Mouse (Mus musculus) heart, adult 8-10 months (tissue): ENCODE data around the gene Gm20388. TPM values are rescaled to one million over a fixed set of nuclear protein-coding genes. Genes with fewer than 3 reads are reported as not detected.

Source experiments
- DNase-seq: peaks from one replicate; pipeline ENCODE4 v3.0.0; 2022; ENCODE audit warnings: low spot score
- total RNA-seq, 4 experiments: library from RNA; stranded (reverse); gene quantifications; 2 replicates each; pipeline ENCODE4 v1.2.4; 2022

The Gm20388 gene
- total RNA-seq, 4 experiments from 2014 or later = 4.2 to 6.7 TPM; not detected in 2

DNA sequence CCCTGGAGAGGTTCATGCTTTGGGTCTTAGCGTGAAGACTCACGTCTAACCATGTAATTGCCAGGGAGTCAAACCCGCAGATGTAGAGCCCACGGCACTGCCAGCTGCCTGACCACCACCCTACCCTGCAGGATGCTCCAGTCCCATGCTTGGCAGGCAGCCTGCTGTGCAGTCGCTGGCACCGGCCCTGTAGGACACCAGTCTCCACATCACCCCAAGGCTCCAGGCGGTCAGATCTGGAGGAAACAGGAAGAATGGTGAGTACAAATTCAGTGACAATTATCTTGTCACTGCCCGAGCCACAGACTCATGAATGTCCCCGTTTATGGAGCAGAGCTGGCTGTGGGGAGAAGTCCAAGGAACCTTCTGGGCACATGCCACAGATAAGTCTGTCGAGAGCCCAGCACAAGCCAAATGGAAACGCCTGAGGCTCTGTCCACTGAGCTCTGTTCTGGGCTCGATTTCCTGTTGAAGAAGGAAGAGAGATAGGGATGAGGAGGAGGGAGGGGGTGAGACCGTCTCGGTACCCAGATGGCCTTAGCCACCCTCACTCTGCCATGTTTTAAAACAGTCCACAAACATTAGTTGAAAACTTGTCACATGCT, 1006.3 kb downstream of the Gm20388 start:
- DNase-seq = no peak

DNA sequence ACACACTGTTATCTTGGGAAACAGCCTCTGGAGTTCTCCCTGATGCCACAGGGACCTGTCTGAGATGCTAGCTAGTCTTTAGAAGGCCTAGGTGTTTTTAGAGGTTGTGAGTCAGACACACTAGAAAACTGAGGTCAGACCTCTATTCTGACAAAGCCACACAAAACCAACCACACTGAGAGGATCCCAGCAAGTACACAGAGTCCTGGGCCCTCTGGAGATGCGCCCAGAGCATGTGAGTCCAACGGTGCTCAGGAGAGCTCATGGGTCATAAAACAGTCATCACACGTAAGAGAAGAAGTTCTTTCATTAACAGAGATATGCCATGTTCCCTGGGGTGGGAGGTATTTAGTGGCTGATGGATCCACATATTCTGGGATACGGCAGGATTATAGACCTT, 1009.9 kb downstream of the Gm20388 start:
- DNase-seq = no peak

DNA sequence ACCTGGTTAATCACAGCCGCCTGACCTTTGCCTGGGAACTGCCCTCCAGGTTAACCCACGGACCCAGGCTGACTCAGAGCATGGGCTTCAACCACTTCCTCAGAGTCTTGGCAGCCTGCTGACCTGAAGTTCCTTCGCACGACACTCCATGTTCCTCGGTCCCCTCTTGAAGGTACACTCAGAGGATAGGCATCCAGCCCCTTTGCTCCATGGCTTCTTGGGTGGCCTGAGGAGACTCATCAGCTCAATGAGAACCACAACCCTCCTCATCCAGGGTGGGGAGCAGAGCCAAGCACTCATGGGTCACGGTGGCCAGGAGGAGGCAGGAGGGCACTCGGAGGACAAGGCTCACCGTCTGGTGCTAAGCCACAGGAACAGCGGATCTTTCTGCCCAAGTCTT, 1015.6 kb downstream of the Gm20388 start:
- DNase-seq = no peak

DNA sequence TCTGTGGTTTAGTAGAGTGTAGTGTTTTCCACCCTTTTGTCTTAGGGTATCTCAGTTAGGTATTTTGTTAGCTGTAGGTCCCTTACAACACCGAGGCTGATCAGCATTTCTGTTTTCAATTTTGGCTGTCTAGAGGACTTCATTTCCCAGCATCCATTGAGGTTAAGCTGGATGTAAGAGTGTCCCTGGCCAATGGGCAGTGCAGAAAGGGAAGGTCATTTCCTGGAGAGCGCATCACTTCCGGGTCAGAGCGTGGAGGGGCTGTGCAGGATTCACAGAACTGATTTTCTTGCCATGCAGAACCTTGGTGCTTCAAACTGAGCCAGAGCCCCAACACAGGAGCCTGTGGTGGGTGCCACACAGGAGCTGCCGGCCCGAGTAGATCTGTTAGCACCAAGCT, 1017.4 kb downstream of the Gm20388 start:
- DNase-seq = no peak

DNA sequence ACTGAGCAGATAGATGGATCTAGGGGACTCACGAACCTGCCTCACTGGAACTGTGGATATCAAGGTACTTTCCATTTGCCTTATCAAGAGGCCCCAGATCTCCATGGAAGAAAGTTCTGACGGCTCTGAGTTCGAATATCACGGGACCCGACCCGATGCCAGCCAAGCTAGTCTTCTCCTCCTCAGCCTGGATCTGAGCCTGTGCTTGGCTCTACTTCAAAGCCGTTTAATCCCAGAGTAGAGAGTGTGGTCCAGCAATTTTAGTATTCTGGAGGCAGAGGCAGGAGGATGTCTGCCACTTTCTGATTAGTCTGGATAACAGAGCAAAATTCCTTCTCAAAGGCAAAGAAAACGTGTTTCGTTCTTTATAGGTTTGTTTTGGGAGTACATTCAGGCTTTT, 1024.0 kb downstream of the Gm20388 start:
- no peak for DNase-seq

DNA sequence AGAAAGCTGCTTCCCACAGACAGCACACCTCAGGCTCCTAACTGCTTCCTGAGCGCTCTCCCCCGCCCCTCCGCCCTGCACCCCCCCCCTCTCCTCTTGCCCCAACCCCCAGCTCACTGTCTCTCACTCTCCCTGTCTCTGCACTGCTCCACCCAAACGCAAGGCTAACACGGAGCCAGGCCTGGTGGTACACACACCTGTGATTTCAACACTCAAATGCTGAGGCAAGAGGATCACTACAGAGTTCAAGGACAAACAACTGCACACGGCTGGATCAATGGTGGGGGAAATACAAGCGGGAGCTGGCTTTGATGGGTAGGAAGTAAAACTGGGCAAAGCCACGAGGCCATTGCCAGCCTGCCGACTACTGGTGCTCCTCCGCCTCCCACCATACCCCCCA, 1026.0 kb downstream of the Gm20388 start:
- no peak for DNase-seq

DNA sequence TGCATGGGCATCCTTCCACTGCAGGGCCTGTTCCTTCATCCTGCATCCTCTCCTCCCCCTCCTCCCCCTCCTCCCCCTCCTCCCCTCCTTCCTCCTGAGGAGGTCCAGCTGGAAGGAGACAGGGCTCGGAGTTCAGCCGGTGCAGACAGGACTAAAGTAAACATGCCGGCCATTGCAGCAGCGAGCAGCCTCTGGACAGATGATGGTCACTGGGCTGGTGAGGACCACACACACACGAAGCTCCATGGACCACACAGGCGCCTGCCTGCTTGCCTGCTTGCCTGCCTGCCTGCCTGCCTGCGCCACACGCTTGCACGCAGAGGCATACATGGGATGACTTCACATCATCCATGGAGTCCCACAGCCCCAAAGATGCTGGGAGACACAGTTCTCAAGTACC, 1026.8 kb downstream of the Gm20388 start:
- DNase-seq = no peak

DNA sequence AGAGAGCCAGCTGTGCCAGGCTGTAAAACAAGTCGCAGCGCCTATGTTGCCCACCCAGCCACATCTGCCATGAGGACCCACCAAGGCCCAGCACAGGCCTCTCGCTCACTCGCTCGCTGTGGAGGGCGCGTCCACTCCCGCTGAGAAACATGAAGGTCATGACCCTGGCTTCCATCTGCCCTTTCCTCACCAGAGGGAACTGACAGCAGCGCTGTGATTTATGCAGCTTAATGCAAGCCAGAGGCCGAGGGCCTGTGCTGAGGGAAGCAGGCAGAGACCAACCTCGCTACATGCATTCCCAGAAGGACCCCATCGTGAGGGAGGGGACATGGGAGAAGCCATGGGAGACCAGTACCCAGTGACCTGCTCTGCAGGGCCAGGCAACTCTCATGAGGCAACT, 1029.6 kb downstream of the Gm20388 start:
- DNase-seq = no peak

DNA sequence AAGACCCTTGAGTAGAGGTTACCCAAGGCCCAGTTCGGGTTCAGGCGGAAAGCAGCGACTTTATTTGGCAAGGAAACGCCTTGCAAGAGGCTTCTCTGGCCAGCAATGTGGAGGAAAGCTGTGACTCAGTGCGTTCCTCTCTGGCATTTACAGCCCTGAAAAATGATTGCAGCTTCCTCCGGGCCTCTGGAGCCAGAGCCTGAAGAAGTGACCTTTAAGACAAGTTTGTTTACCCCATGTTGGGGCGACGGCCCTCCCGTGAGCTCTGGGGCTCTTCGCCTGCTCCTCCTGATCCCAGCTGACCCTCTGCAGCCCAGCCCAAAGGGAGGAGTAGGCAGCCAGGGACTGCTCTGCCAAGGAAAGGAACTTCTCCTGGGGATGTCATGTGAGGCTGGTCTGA, 1036.6 kb downstream of the Gm20388 start:
- peak; percentile 45 for DNase-seq

DNA sequence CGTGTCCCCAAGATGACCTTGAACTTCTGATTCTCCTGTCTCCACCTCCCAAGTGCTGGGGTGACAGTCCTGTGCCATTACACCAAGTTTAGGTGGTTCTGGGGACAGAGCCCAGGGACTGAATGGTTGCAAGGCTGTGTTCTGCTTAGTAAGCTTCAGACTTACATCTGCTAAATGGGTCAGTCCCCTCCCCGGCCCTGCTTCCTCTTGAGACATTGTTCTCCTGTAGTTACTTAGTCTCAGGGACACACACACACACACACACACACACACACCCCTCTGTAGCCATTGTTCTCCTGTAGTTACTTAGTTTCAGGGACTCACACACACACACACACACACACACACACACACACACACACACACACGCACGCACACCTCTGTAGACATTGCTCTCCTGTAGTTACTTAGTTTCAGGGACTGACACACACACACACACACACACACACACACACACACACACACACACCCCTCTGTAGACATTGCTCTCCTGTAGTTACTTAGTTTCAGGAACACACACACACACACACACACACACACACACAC, 1037.5 kb downstream of the Gm20388 start:
- peak; percentile 13 for DNase-seq

DNA sequence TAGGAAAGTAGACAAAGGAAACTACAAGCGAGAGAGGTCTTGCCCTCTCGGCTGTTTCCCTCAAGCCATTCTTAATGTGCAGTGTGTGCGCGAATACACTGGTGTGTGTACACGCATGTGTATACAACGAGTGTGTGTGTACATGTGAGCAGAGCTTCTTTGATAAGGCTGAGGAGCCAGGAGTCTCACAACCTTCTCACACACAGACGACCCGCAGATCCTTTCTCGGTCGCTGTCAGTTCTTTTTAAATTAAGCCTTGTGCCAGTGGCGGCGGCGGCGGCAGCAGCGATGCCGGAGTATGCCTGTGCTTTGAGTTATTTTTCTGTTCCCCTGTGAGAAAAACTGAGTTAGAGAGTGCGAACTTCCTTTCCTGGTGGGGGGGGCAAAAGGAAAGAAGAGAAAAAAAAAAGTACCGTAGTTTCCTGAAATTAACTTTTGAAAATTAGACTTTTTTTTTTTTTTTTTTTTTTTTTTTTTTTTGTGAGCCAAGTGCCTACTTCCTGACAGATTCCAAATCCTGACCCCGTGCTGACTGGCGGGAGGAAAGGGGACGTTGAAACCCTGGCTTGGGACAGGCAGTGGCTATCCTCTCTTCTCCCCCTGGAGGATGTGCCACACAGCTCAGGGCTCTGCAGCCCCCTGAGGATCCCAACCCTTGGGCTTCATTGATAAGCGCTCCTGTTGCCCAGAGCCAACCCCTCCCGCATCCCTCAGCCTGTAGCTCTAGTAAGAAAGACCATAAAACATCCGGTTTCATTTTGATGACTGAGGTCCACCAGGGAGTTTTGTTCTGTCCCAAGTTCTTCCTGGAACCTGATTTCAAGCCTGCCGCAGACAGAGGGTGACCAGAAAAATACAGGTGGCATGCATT, 1038.2 kb downstream of the Gm20388 start:
- no peak for DNase-seq

DNA sequence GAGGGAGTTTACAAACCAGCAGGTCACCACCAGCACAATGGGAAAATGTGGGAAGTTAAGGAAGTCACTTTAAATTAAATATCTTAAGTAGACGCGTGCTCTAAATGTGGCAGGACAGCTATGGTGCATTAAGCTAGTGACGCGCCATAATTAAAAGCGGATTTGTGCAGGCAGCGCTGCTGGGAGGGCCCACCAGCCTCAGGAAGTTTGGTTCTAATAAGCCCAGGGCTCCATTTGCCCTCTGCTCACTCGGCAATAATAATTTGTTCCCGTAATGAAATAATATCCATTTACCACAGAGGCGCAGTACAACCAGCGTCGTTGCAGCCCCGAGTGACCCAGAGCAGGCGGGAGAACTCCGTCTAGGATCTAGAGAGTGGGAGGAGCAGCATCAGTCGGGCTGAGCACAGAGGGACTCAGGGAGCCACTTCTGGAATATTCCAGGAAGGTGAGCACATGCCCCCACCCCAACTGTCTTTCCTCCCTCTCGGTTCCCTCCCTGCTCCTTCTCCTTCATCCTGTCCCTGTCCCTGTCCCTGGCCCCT, 1040.1 kb downstream of the Gm20388 start:
- no peak for DNase-seq

DNA sequence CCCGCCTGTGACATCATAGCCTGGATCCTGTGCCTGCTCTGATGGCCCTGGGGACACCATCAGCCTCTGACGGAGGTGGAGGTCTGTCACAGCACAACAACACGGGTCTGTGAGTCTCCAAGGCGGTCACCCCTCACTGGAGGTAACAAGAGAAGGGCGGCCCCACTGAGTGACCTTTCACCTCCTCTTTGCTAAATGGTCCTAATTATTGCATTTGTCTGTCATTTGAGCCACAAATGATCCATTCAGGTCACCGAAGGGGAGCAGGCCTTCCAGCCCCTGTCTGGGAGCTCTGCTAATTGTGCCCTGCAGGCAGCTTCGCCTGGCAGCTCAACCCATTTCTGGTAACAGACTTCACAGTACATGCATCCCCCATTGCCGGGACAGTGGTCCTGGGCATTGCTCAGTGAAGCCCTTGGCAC, 1048.8 kb downstream of the Gm20388 start:
- DNase-seq = no peak

DNA sequence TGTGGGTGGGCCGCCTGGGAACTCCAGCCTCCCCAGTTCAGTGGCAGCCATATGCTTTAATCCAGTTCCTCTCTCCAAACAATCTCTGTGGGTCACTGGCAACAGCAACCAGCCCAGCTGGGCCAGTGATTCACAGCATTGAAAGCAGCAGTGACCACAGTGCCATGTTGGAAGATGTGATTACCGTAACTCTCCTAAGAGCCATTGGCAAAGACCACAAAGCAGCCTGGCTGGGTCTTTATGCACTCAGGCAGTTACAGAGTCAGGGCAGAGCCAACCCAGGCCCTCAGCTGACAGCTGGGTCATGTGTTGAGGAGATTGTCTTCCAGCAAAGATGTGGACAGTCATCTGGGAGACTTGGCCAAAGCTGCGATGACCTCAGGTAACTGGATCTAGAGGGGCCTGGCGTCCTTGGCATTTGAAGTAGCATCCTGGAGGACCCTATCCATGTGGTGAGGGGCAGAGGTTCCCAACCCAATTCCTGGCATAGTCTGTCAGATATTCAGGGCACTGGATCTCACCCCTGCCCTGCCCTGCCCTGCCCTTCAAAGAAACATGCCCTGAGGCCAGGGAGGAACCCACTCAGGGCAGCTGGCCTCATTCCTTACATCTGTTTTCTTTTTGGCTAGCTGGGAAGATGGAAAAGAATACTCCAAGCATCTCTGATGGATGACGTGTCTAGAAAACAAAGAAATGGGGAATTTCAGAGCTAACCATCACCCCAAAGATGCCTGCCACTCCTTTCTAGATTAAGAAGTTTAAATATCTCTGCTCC, 1052.2 kb downstream of the Gm20388 start:
- DNase-seq = peak; percentile 3

DNA sequence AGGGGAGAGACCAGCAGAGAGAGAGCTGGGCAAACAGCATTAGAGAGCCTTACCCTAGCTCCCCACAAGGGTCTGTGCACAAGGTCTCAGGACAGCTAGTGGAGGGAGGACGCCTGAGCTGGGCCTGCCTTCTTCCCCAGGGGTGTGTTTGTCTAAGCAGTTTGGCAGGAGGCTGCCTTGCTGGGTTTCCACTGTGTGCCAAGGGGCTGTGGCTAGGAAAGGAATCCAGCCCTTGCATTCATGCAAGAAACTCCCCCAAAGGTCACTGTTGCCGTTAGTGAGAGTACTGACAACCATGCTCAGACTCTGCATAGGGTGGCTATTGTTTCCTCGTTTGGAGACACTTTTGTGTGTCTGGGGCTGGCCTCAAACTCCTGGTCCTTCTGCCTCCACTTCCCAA, 1055.9 kb downstream of the Gm20388 start:
- DNase-seq = no peak

DNA sequence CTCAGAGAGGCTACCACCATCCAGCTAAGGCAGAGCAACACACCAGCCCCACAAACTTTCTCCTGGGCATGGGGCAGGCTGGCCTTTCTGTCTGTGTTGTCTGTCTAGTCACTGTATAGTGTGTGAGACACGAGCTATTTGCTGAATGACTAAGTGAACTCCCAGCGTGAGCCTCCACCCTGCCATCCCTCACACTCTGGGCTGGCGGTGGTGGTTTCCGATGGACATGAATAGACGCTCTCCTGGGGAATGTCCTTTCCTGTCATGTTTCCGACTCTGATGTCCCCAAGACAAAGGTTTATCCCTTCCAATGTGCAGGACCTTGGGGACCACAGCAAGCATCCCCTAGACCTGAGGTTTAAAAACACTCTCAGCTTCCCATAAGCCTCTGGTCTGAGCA, 1057.7 kb downstream of the Gm20388 start:
- peak; percentile 16 for DNase-seq

DNA sequence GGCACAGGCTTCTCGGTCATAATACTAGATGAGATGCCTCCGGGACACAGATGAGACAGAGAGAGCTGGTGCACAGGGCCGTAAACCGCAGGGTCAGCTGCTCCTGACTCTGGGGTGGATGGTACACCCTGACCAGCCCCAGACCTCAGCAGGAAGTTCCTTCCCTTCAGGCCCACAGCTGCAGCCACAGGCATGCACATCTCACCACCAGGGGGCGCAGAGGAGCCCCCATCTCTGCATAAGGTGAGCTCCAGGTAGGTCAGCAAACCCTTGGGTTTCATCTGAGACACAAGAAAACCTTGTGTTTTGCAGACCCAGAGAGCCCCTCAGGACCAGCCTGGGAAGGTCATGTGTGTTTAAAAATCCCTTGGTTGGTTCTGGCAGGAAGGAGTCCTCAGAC, 1059.7 kb downstream of the Gm20388 start:
- peak; percentile 19 for DNase-seq

DNA sequence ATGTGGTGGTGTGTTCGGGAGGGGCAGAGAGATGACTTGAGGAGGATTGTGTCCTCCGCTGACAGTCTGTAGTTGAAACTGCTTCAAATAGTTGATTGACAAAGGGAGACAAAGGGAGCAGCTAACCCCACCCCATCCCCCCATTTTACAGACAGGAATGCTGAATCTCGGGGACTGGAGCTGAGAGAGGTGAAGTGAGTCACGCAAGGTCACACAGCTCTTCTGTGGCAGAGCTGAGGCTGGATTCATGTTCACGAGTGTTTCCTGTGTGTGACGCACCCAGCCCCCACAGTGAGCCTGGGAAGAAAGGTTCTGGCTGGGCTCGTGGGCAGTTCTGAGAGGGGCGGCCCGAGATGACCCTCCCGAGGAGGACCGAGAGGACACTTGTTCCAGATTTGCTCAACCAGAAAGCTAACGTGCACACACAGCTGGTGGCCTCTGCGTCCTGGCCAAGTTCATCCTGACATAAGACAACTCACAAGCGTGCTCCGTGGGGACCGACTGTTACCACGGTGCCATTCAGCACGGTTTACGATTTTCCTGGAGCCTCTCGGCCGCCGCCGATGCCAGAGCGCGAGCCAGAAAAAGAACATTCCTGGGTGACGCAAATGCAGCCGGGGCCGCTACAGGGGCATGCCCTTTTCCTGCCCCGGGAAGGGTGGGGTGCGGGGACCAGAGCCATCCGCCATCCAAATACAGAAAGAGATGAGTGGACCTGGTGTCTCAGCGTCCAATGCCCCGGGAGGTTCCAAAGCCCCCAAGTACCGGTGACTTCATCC, 1061.2 kb downstream of the Gm20388 start:
- DNase-seq = peak; percentile 65

DNA sequence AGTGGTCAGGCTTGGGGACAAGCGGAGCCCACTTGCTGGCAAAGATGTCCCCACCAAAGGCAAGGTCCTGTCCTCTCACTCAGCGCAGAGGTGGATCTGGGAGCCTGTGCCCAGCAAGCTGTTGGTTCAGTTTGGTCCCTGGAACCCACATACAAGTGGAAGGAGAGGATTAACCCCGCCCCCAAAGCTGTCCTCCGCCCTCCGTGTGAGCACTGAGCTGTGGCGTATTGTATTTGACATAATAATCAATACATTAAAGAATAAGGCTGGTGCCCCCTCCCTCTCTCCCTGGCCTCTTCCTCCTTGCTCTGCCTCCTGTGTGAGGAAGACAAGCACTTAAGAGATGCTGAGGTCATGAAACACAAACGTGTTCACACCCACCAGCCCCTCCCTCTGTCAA, 1062.4 kb downstream of the Gm20388 start:
- no peak for DNase-seq

DNA sequence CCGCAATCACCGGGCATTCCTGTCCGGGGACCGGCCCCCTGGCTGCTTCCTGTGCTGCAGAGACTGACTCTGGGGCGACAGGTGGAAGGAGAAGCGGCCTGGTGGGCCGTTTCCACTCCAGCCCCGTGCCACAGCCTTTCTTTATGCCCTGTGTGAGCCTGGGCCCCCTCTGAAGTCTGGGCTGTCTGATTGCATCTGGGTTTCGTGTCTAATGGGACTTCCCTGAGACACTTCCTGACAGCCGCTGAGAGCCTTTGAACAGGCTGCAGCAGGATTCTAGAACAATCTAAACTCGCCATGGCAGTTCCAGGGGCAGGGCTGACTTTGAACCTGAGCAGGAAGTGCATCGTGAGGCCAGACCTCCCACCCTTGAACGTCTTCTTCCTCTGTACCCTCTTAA, 1066.5 kb downstream of the Gm20388 start:
- DNase-seq = no peak

DNA sequence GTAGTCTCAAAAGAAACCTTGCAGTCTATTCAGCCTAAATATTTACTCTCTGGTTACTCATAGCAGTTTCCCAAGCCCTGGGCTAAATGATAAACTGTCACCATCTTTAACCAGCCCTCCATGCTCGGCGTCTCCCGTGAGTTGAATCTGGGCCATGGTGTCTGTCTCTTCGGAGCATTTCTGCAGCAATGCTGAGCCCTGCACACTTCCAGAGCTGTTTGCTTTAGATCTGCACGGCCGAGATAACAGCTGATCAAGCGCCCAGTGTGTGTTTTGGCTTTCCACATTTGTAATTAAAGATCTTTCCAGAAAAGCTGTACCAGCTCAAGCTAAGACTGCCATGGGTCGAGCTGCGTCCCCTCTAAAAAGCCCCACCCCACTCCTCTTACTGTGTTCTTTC, 1068.6 kb downstream of the Gm20388 start:
- no peak for DNase-seq
